Mouse (Mus musculus) limb, embryonic 14.5 days (tissue): ENCODE measurements around the gene Vmn1r45. TPM values are rescaled to one million over a fixed set of nuclear protein-coding genes. Genes with fewer than 3 reads are reported as not detected.
"Not testable (repeated sequence)": the region's sequence is repeated elsewhere in the genome, so short reads cannot be mapped to it uniquely, and the experiment has no call there.

Source experiments
- ATAC-seq: fragments of 200-750 bp; cut with Nextera tagmentation; 2 replicates; pipeline ENCODE4 v1.8.0; 2017; ENCODE audit warnings: low read depth, moderate number of reproducible peaks, moderate TSS enrichment; ENCODE audit not compliant: low FRiP score
- DNase-seq: peaks from one replicate; pipeline ENCODE4 v3.0.0-alpha.2; 2015; ENCODE audit warnings: low spot score
- H3K27ac ChIP-seq: fragments of 300-500 bp; sonication (generic); replicated peaks from 2 replicates; pipeline ENCODE4 v1.5.1; 2014; ENCODE audit warnings: low read depth, mild to moderate bottlenecking, low read length, moderate library complexity, mixed read lengths
- H3K27me3 ChIP-seq: fragments of 300-500 bp; sonication (generic); 2 replicates; pipeline ENCODE4 v1.6.1; 2014; ENCODE audit warnings: low read length, mixed read lengths; ENCODE audit not compliant: control insufficient read depth, insufficient read depth
- H3K36me3 ChIP-seq: fragments of 300-500 bp; sonication (generic); 2 replicates; pipeline ENCODE4 v1.6.1; 2014; ENCODE audit warnings: mild to moderate bottlenecking, low read length, moderate library complexity, mixed read lengths; ENCODE audit not compliant: control insufficient read depth, insufficient read depth
- H3K4me1 ChIP-seq: fragments of 300-500 bp; sonication (generic); 2 replicates; pipeline ENCODE4 v1.6.1; 2014; ENCODE audit warnings: antibody characterized with exemption, low read length, mixed read lengths; ENCODE audit not compliant: control insufficient read depth, insufficient read depth
- H3K4me2 ChIP-seq: fragments of 300-500 bp; sonication (generic); replicated peaks from 2 replicates; pipeline ENCODE4 v1.6.1; 2014; ENCODE audit warnings: low read depth, mild to moderate bottlenecking, low read length, moderate library complexity; ENCODE audit not compliant: severe bottlenecking
- H3K4me3 ChIP-seq: fragments of 300-500 bp; sonication (generic); replicated peaks from 2 replicates; pipeline ENCODE4 v1.5.1; 2014; ENCODE audit warnings: low read length
- H3K9ac ChIP-seq: fragments of 300-500 bp; sonication (generic); 2 replicates; pipeline ENCODE4 v1.6.1; 2014; ENCODE audit warnings: mild to moderate bottlenecking, low read depth, low read length, moderate library complexity; ENCODE audit not compliant: severe bottlenecking
- H3K9me3 ChIP-seq: fragments of 300-500 bp; sonication (generic); 2 replicates; pipeline ENCODE4 v1.6.1; 2016; ENCODE audit warnings: low read length; ENCODE audit not compliant: control insufficient read depth
- POLR2A ChIP-seq: fragments of 200-500 bp; IDR thresholded peaks from 2 replicates; pipeline ENCODE4 v1.8.0; 2012; ENCODE audit warnings: inconsistent platforms, mild to moderate bottlenecking, moderate library complexity, borderline replicate concordance; ENCODE audit not compliant: insufficient read depth, insufficient read length; ENCODE audit errors: extremely low read depth
- WGBS: fragments of 180-500 bp; shearing (Covaris S2); extraction: QIAGEN DNeasy Blood & Tissue Kit; methylation state at CpG from one replicate; pipeline ENCODE4 v1.1.7; 2014; 5-methylcytosine and 5-hydroxymethylcytosine counted together
- polyA plus RNA-seq, 2 experiments: library from polyadenylated mRNA; depleted of rRNA in 1 of 2; stranded (reverse) in 1 of 2; unstranded in 1 of 2; fragments of >200 nt; fragmentation: Nextera tagmentation in 1 of 2; extraction: Ambion mirVana in 1 of 2; gene quantifications; 2 replicates each; pipeline versions ENCODE4 v1.2.1 to v1.2.3; 2012 to 2014

Vmn1r45 gene
- not detected in 2 replicates for polyA plus RNA-seq (2012; rRNA removed)
- polyA plus RNA-seq (2014; fragmentation: Nextera tagmentation; extraction: Ambion mirVana) = not detected in 2 replicates

- not testable (repeated sequence) for H3K36me3 ChIP-seq, H3K9ac ChIP-seq, H3K4me1 ChIP-seq, H3K4me3 ChIP-seq, ATAC-seq, H3K4me2 ChIP-seq, DNase-seq, H3K27me3 ChIP-seq, H3K9me3 ChIP-seq, H3K27ac ChIP-seq
- 92% methylated on average over 2 of the region's 2 CpGs for WGBS
Observed at GRCm38 (mm10) chr6:89940498-89940897, at the start of gene Vmn1r45. TSS of gene Vmn1r45 (minus strand) at chr6:89940598.

DNA sequence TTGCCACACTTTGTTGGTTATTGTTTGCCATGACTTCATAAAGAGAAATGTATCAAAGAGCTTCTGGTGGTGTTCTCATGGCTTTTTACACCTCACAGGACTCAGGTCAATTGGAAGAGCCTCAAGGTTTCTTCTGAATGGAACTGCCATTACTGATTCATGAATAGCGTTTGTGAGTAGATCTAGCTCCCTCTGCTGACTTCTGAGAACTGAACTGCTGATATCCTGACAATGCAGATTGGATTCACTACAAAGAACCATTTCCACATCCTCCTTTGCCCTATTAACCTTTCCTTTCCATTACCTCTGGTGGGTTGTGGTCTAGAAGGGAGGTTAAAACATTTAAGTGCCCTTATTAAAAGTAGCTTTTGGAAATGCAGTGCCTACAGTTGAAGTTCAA is 45.6 kb upstream of the Vmn1r45 start:
- Histone ChIP-seq H3K9ac (no peak overlapping the region), H3K4me2 (no peak overlapping the region), H3K27ac (no peak overlapping the region), H3K27me3 (no peaks in the 10 kb centered on the region), H3K4me1 (no peaks in the 10 kb centered on the region), H3K36me3 (no peaks in the 10 kb centered on the region), H3K9me3 (no peaks in the 10 kb centered on the region), H3K4me3 (no peak overlapping the region)
- WGBS = 10% methylated on average over 1 of the region's 1 CpGs
- TF ChIP-seq POLR2A = no peak
- DNase-seq (no peak), ATAC-seq (no peak)

DNA sequence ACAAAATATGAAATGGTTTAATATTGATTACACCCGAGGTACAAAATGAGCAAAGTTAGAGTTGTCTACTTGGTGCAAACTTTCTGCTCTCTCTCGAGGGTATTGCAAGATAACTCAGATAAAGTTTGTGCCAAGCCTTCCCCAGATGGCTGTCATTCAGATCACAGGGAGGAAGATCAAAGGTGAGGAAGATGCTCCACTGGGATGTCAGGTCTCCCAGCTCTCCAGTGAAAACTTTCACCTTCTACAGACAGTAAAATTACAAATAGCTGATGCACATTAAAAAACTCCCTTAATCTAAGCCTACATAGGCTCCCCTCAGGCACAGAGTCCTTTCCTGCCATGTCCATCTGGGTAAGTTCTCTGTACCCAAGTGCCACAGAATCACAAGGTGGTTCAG is 28.6 kb upstream of the Vmn1r45 start, which contains the start of gene Vmn1r46:
Gene Vmn1r46, plus strand, starts transcription at position 301 of the 400 bp plus-strand sequence.
- Histone ChIP-seq H3K4me1 (no peaks in the 10 kb centered on the region), H3K4me2 (no peak within 1 kb of the TSS), H3K27me3 (no peaks in the 10 kb centered on the region), H3K36me3 (no peaks in the 10 kb centered on the region), H3K27ac (no peak within 1 kb of the TSS), H3K4me3 (no peak within 1 kb of the TSS), H3K9me3 (no peaks in the 10 kb centered on the region), H3K9ac (no peak within 1 kb of the TSS)
- 53% methylated on average over 2 of the region's 2 CpGs for WGBS
- DNase-seq = no peak
- TF ChIP-seq POLR2A = no peak
- no peak for ATAC-seq

- ATAC-seq (no peak), DNase-seq (no peak)
- Histone ChIP-seq H3K9ac (no peak overlapping the region), H3K4me1 (no peaks in the 10 kb centered on the region), H3K4me2 (no peak overlapping the region), H3K27ac (no peak overlapping the region), H3K4me3 (no peak overlapping the region), H3K9me3 (no peaks in the 10 kb centered on the region), H3K36me3 (no peaks in the 10 kb centered on the region), H3K27me3 (no peaks in the 10 kb centered on the region)
- TF ChIP-seq POLR2A = no peak
Observed at GRCm38 (mm10) chr6:89966341-89966740, 25.9 kb upstream of the Vmn1r45 start.

DNA sequence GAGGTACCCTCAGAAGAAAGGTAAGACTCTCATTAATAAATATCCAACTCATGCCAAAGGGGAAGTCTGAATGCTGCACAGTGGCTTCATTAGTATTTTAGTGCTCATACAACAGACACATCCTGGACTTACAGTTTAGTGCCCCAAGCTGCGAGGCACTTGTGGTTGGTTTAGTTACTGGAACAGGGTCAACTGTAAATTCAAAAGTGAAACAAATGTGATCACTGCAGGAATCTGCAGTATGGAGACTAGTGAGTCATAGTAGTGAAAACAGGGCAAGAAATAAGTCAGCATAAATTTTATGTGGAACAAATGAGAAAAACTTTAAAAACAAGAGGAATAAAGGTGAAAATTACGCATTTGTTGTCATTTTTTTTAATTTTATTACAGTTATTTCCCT is 13.2 kb upstream of the Vmn1r45 start:
- H3K27ac ChIP-seq = no peak overlapping the region
- no peaks in the 10 kb centered on the region for H3K36me3 ChIP-seq
- no peak for ATAC-seq
- no peak overlapping the region for H3K4me2 ChIP-seq
- H3K9ac ChIP-seq = no peak overlapping the region
- no peak for TF ChIP-seq POLR2A
- no peak overlapping the region for H3K4me3 ChIP-seq
- H3K9me3 ChIP-seq = no peaks in the 10 kb centered on the region
- whole genome bisulfite sequencing = 66% methylated on average over 2 of the region's 2 CpGs
- H3K4me1 ChIP-seq = no peaks in the 10 kb centered on the region
- DNase-seq = no peak
- H3K27me3 ChIP-seq = no peaks in the 10 kb centered on the region

DNA sequence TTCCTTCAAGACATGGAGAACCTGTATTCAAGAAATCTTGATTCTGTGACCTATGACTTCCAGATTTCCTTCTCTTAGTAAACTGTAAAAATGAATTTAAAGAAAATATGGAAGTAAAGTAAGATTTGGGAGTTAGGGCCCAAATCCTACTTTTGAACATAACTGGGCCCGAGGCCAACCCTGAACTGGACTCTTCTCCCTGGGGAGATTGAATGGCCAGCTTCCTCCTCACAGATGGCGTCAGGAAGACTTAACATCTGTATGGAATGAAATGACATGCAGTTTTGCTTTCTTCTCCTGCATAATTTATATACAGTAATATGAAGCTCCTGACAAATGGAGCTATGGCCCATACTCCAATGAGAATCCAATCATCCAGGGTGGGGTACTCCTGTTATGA is 528 bp upstream of the Vmn1r45 start:
- Histone ChIP-seq H3K4me1 (no peaks in the 10 kb centered on the region), H3K27ac (no peak overlapping the region), H3K9me3 (no peaks in the 10 kb centered on the region), H3K4me2 (no peak overlapping the region), H3K9ac (no peak overlapping the region), H3K36me3 (no peaks in the 10 kb centered on the region), H3K27me3 (no peaks in the 10 kb centered on the region), H3K4me3 (no peak overlapping the region)
- ATAC-seq = no peak
- 72% methylated on average over 2 of the region's 2 CpGs for WGBS
- DNase-seq = no peak
- TF ChIP-seq POLR2A = no peak
